Mouse (Mus musculus): ENCODE measurements around the gene Klk11. TPM values are rescaled to one million over a fixed set of nuclear protein-coding genes. Genes with fewer than 3 reads are reported as not detected.

The Klk11 gene
- polyA plus RNA-seq, 1 experiment from 2014 or later = not detected

DNA sequence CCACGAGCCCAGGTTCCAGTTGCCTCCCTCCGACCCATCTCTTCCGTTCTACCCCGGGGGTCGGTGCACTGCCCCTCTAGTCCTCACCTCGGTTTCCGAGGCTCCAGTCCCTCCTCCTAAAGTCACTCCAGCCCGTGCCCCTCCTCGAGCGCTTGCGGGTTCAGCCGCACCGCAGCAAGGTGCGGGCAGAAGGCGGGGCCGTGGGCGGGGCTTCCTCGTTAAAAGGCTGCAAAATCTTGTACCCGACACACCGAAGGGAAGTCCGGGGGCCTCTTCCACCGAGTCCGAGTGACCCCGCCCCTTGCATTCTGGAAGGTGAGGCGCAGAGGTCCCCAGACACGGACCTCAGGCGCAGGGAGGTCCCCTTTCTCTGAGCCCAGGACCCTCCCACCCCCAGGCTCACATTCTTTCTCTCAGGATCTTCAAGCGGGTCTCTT, 22.9 kb downstream of the Klk11 start, which contains the start of gene Klk8:
Klk8 (plus strand) TSS at position 245 of the 437 bp plus-strand sequence.
- DNase-seq (no peak), ATAC-seq (ENCODE audit: low read depth) (no peak)
- Histone ChIP-seq H3K27me3 (peaks cover 31% of the 10 kb centered on the region), H3K4me1 (replicated peaks) (peaks cover 13% of the 10 kb centered on the region), H3K27ac (no peak within 1 kb of the TSS), H3K36me3 (no peaks in the 10 kb centered on the region), H3K9ac (no peak within 1 kb of the TSS), H3K4me2 (peak within 1 kb of the TSS; percentile 63), H3K4me3 (replicated peaks) (peak within 1 kb of the TSS; percentile 51), H3K9me3 (replicated peaks) (no peaks in the 10 kb centered on the region)
- WGBS (ENCODE audit: insufficient replicate concordance) = under 1% methylated on average over 28 of the region's 28 CpGs

DNA sequence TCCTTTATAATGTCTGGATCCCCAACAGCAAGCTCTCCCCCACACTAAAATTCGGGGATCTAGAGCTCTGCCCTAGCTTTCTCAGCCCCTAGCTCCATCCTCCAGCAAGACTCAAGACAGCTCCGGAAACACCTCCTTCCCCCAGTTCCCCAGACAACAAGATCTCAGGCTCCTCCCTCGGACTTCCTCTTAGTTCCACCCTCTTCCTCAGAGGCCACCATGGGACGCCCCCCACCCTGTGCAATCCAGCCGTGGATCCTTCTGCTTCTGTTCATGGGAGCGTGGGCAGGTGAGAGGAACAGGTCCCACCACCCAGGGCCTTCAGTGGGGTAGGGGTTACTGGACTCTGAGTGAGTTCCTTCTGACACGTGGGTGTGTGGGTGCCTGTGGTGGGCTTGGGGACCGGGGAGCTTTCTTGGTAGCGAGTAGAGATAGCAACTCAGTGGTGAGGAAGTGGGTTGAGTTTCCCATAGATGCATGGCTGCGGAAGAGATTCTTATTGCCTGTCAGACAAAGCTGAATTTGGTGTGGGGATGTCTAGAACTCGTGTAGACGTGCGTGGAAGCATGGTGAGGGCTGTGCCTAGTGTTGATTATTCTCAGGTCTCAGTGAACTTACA, 23.5 kb downstream of the Klk11 start:
- Histone ChIP-seq H3K4me1 (replicated peaks) (peaks cover 13% of the 10 kb centered on the region), H3K36me3 (no peaks in the 10 kb centered on the region), H3K9ac (no peak overlapping the region), H3K9me3 (replicated peaks) (no peaks in the 10 kb centered on the region), H3K4me2 (peak overlapping the region; percentile 63), H3K27ac (no peak overlapping the region), H3K4me3 (replicated peaks) (peak overlapping the region; percentile 51), H3K27me3 (peaks cover 31% of the 10 kb centered on the region)
- ATAC-seq (ENCODE audit: low read depth) = no peak
- 6% methylated on average over 13 of the region's 13 CpGs for WGBS (ENCODE audit: insufficient replicate concordance)
- no peak for DNase-seq

DNA sequence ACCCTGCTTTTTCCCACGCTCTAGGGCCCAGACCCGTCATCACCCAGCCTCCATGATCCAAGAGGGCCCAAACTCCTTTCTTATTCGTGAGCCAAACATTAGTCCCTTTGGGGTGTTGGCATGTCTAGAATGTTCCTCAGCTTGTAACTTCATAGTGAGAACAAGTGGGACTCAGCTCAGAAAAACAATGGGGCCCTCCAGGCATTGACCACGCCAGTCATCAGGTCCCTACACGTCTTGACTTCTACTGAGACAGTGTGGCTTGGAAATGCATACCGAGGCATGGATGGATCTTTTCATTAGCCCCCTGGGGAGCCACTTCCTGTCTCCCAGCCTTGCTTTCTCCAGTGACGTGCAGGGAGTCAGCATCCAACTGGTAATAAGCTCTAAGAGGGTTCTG, 25.5 kb downstream of the Klk11 start:
- DNase-seq (no peak), ATAC-seq (ENCODE audit: low read depth) (no peak)
- WGBS (ENCODE audit: insufficient replicate concordance) = 55% methylated on average over 7 of the region's 7 CpGs
- Histone ChIP-seq H3K27ac (no peak overlapping the region), H3K4me2 (no peak overlapping the region), H3K4me3 (replicated peaks) (no peak overlapping the region), H3K36me3 (no peaks in the 10 kb centered on the region), H3K9me3 (replicated peaks) (no peaks in the 10 kb centered on the region), H3K27me3 (peaks cover 31% of the 10 kb centered on the region), H3K9ac (no peak overlapping the region), H3K4me1 (replicated peaks) (peaks cover 13% of the 10 kb centered on the region)

DNA sequence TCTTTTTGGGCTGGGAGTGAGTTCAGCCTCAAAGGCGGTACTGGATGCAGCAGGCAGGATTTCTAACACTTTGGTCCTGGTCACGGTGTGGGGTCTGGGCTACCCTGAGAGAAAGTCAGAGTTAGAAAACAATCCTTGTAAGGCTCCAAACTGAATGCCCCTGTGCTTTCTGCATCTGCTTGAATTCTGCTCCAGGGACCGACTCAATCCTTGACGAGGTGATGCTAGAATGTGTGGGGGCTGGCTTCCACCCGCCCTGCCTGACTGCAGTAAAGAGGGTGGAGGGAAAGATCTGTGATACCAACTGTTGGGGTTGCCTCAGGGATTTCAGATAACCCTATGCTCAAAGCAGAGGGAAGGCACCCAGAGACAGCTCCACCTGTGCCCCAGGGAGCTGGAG, 36.6 kb downstream of the Klk11 start, which contains the start of gene Klk7:
Klk7 (plus strand) TSS at position 301 of the 400 bp plus-strand sequence.
- DNase-seq = no peak
- Histone ChIP-seq H3K4me2 (no peak within 1 kb of the TSS), H3K4me3 (replicated peaks) (no peak within 1 kb of the TSS), H3K27ac (no peak within 1 kb of the TSS), H3K9me3 (replicated peaks) (no peaks in the 10 kb centered on the region), H3K27me3 (no peaks in the 10 kb centered on the region), H3K9ac (no peak within 1 kb of the TSS), H3K4me1 (replicated peaks) (no peaks in the 10 kb centered on the region), H3K36me3 (no peaks in the 10 kb centered on the region)
- ATAC-seq (ENCODE audit: low read depth) = no peak
- WGBS (ENCODE audit: insufficient replicate concordance) = 50% methylated on average over 5 of the region's 5 CpGs

DNA sequence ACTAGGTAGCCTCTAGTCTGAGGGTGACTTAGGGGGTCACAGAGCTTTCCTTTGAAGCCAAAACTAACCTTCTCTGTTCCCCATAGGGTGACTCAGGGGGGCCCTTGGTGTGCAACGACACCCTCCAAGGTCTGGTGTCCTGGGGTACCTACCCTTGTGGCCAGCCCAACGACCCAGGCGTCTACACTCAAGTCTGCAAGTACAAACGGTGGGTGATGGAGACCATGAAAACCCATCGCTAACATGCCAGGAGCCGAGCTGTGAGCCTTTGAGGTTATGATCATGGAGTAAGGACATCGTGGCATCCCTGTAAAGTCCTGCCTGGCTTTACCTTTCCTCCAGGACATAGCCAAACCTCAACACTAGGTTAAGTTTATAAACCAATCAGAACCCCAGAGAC, 40.8 kb downstream of the Klk11 start:
- DNase-seq = no peak
- no peak overlapping the region for H3K4me3 ChIP-seq (replicated peaks)
- H3K4me1 ChIP-seq (replicated peaks) = no peaks in the 10 kb centered on the region
- ATAC-seq (ENCODE audit: low read depth) = no peak
- no peaks in the 10 kb centered on the region for H3K9me3 ChIP-seq (replicated peaks)
- 63% methylated on average over 7 of the region's 7 CpGs for WGBS (ENCODE audit: insufficient replicate concordance)
- H3K9ac ChIP-seq = no peak overlapping the region
- H3K27me3 ChIP-seq = no peaks in the 10 kb centered on the region
- no peak overlapping the region for H3K4me2 ChIP-seq
- H3K36me3 ChIP-seq = no peaks in the 10 kb centered on the region
- no peak overlapping the region for H3K27ac ChIP-seq

DNA sequence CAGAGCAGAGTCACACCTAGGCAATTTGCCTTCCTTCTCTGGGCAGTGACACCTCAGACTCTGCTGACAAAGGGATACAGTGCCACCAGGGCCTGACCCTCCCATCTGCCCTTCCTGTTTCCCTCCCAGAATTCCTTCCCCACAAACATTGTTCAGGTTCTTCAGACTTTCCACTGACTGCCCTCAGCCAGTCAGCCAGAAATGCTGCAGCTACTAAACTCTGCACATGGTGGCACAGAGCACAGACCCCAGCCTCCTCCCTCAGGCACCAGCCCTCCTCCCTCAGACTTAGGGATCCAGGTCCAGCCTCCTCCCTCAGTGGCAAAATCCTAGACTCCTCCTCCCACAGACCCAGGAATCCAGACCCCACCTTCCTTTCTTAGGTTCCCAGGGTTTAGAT, 42.3 kb downstream of the Klk11 start:
- Histone ChIP-seq H3K36me3 (no peaks in the 10 kb centered on the region), H3K27ac (no peak overlapping the region), H3K27me3 (no peaks in the 10 kb centered on the region), H3K9me3 (replicated peaks) (no peaks in the 10 kb centered on the region), H3K4me3 (replicated peaks) (no peak overlapping the region), H3K4me2 (no peak overlapping the region), H3K9ac (no peak overlapping the region), H3K4me1 (replicated peaks) (no peaks in the 10 kb centered on the region)
- DNase-seq (no peak), ATAC-seq (ENCODE audit: low read depth) (no peak)

DNA sequence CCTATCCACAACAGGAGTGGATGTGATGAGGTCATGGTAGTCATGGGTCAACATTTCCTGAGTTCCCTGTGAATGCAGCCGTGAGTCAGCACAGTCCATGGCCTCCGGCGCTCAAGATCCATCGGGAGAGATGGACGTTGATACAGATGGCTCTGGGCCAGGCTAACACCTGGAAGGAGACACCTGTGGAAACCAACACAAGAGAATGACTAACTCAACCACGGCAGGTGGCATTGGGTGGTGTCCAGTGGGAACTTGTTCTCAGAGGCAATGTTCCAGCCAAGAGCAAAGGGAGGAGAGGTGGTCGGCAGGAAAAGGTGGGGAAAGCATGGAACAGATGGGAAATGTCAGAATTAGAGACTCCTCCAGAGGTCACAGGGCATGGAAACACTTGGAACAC, 47.2 kb downstream of the Klk11 start:
- H3K9me3 ChIP-seq (replicated peaks) = no peaks in the 10 kb centered on the region
- no peak overlapping the region for H3K27ac ChIP-seq
- H3K4me2 ChIP-seq = no peak overlapping the region
- no peaks in the 10 kb centered on the region for H3K36me3 ChIP-seq
- no peak overlapping the region for H3K4me3 ChIP-seq (replicated peaks)
- ATAC-seq (ENCODE audit: low read depth) = no peak
- no peak for DNase-seq
- H3K4me1 ChIP-seq (replicated peaks) = no peaks in the 10 kb centered on the region
- H3K9ac ChIP-seq = no peak overlapping the region
- 73% methylated on average over 7 of the region's 7 CpGs for WGBS (ENCODE audit: insufficient replicate concordance)
- H3K27me3 ChIP-seq = no peaks in the 10 kb centered on the region

DNA sequence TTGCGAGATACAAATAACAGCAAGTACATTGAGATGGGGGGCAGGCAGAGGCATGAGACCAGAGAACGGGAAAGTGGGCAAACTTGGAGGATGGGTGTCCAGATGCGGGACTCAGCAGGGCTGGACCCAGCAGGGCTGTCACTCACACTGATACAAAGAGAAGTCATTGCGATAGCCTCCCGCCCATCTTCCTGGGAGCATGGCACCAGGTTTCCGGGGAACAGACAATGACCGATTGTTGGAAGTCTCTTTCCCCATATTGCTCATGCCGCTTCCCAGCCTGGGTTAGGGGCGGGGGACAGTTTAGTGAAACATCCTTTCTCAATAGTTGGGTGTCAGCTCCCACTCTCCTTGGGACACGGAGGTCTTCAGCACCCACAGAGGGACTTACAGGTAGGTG, 49.8 kb downstream of the Klk11 start, which contains the start of gene Klk6:
Klk6 (plus strand) TSS at position 301 of the 400 bp plus-strand sequence.
- Histone ChIP-seq H3K4me2 (no peak within 1 kb of the TSS), H3K27ac (no peak within 1 kb of the TSS), H3K9ac (no peak within 1 kb of the TSS), H3K36me3 (no peaks in the 10 kb centered on the region), H3K9me3 (replicated peaks) (no peaks in the 10 kb centered on the region), H3K4me1 (replicated peaks) (no peaks in the 10 kb centered on the region), H3K27me3 (no peaks in the 10 kb centered on the region), H3K4me3 (replicated peaks) (no peak within 1 kb of the TSS)
- DNase-seq = no peak
- no peak for ATAC-seq (ENCODE audit: low read depth)
- WGBS (ENCODE audit: insufficient replicate concordance) = 75% methylated on average over 10 of the region's 10 CpGs

DNA sequence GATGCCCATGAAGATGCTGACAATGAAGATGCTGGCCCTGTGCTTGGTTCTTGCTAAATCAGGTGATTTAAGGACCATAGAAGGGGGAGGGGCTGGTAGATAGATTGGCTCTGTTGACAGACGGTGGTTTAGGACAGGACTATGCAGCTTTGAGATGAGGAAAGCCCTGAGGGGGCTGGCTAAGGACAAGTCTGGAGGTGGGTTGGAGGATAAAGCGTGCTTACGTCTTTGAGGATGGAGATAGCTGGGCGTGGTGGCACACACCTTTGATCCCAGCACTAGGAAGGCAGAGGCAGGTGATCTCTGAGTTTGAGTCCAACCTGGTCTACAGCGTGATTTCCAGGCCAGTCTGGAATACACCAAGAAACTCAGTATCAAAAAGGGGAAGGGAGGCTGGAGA, 51.7 kb downstream of the Klk11 start:
- no peak overlapping the region for H3K27ac ChIP-seq
- WGBS (ENCODE audit: insufficient replicate concordance) = 63% methylated on average over 5 of the region's 5 CpGs

DNA sequence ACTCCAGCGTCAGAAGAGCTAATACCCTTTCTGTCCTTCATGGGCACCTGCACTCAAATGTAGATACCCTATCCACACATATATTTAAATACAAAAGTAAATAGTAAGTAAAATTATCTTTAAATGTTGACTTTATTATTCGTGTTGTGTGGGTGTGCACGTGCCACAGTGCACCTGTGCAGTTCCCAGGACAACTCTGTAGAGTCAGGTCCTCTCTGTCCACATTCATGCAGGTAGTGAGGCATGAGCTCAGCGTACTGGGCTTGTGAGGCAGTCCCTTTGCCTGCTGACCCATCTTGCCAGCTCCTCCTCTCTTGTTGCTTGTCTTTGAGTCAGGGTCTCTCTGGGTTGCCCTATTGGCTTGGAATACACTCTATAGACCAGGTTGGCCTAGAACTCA, 53.3 kb downstream of the Klk11 start:
- no peak overlapping the region for H3K27ac ChIP-seq
- H3K9me3 ChIP-seq (replicated peaks) = no peaks in the 10 kb centered on the region
- WGBS (ENCODE audit: insufficient replicate concordance) = 56% methylated on average over 4 of the region's 4 CpGs
- no peaks in the 10 kb centered on the region for H3K27me3 ChIP-seq
- H3K4me3 ChIP-seq (replicated peaks) = no peak overlapping the region
- no peaks in the 10 kb centered on the region for H3K4me1 ChIP-seq (replicated peaks)
- H3K36me3 ChIP-seq = no peaks in the 10 kb centered on the region
- DNase-seq (no peak), ATAC-seq (ENCODE audit: low read depth) (no peak)
- no peak overlapping the region for H3K9ac ChIP-seq
- H3K4me2 ChIP-seq = no peak overlapping the region

More for the DNA sequence above, 51.7 kb downstream of the Klk11 start:
- DNase-seq (no peak), ATAC-seq (ENCODE audit: low read depth) (no peak)
- H3K36me3 ChIP-seq = no peaks in the 10 kb centered on the region
- no peak overlapping the region for H3K4me2 ChIP-seq
- H3K9me3 ChIP-seq (replicated peaks) = no peaks in the 10 kb centered on the region
- no peak overlapping the region for H3K4me3 ChIP-seq (replicated peaks)
- no peaks in the 10 kb centered on the region for H3K27me3 ChIP-seq
- H3K9ac ChIP-seq = no peak overlapping the region
- no peaks in the 10 kb centered on the region for H3K4me1 ChIP-seq (replicated peaks)

All from liver, embryonic 13.5 days (tissue).